26 mouse cellular contexts compared by ENCODE assay signal in genomic region chr2:7236452-7236851, GRCm38 (mm10).
"Had no signal": no experiment of that assay in that cellular context is flagged by ENCODE, and none has a peak within 500 bp of the region (broad histone marks: within the 10 kb centered on the region; RNA-seq: fewer than 3 reads in every experiment).

No protein-coding gene starts in this region.

- H3K4me3 ChIP-seq: heart, adult 2 months; heart, embryonic 13.5 days; heart, embryonic 15.5 days; hindbrain, embryonic 13.5 days; hindbrain, embryonic 15.5 days; kidney, embryonic 15.5 days; limb, embryonic 13.5 days; limb, embryonic 15.5 days; liver, embryonic 13.5 days; liver, embryonic 15.5 days had no signal

- H3K27me3 ChIP-seq: heart, embryonic 13.5 days; heart, embryonic 15.5 days; hindbrain, embryonic 13.5 days; hindbrain, embryonic 15.5 days; kidney, embryonic 15.5 days; limb, embryonic 13.5 days; limb, embryonic 15.5 days; liver, embryonic 13.5 days; liver, embryonic 15.5 days had no signal

- H3K4me1 ChIP-seq: heart, embryonic 15.5 days; kidney, embryonic 15.5 days; limb, embryonic 13.5 days; limb, embryonic 15.5 days; liver, embryonic 13.5 days; liver, embryonic 15.5 days had no signal

- H3K4me2 ChIP-seq: heart, embryonic 11.5 days; heart, embryonic 13.5 days; heart, embryonic 15.5 days; hindbrain, embryonic 13.5 days; hindbrain, embryonic 15.5 days; kidney, embryonic 15.5 days; limb, embryonic 13.5 days; limb, embryonic 15.5 days; liver, embryonic 13.5 days; liver, embryonic 15.5 days had no signal

- DNase-seq: gastrocnemius, postnatal 14 days; gastrocnemius, postnatal 36 days; heart, adult 11 months; heart, adult 2 months; heart, postnatal 14 days; heart, postnatal 36 days; kidney, adult 11 months; kidney, adult 2 months; kidney, adult 9 months; kidney, postnatal 14 days; kidney, postnatal 36 days; layer of hippocampus, adult 9-11 months; layer of hippocampus, postnatal 36 days; left cerebral cortex, postnatal 4 days; liver, embryonic 13.5 days had no signal

- H3K27ac ChIP-seq: heart, adult 2 months; heart, embryonic 13.5 days; heart, embryonic 15.5 days; hindbrain, embryonic 13.5 days; hindbrain, embryonic 15.5 days; hindbrain, postnatal 0 days; kidney, embryonic 15.5 days; kidney, postnatal 0 days; limb, embryonic 13.5 days; limb, embryonic 15.5 days; liver, embryonic 13.5 days; liver, embryonic 15.5 days had no signal

- H3K9me3 ChIP-seq: heart, embryonic 13.5 days; heart, embryonic 15.5 days; hindbrain, embryonic 13.5 days; hindbrain, embryonic 15.5 days; kidney, embryonic 15.5 days; limb, embryonic 13.5 days; limb, embryonic 15.5 days; liver, embryonic 13.5 days; liver, embryonic 15.5 days had no signal

- H3K36me3 ChIP-seq: heart, embryonic 13.5 days; heart, embryonic 15.5 days; hindbrain, embryonic 13.5 days; hindbrain, embryonic 15.5 days; kidney, embryonic 15.5 days; limb, embryonic 13.5 days; limb, embryonic 15.5 days; liver, embryonic 13.5 days; liver, embryonic 15.5 days had no signal

- H3K9ac ChIP-seq: heart, embryonic 13.5 days; heart, embryonic 15.5 days; hindbrain, embryonic 13.5 days; hindbrain, embryonic 15.5 days; kidney, embryonic 15.5 days; limb, embryonic 13.5 days; limb, embryonic 15.5 days; liver, embryonic 13.5 days; liver, embryonic 15.5 days had no signal

- ATAC-seq: hindbrain, postnatal 0 days had no signal
